Mouse (Mus musculus) cerebellum, postnatal 36 days (tissue): ENCODE data around the gene Nckap5l.
"Not testable (repeated sequence)": the region's sequence is repeated elsewhere in the genome, so short reads cannot be mapped to it uniquely, and the experiment has no call there.

Experiments used
- DNase-seq, 2 experiments: peaks; one replicate each; pipeline ENCODE4 v3.0.0; 2021 to 2022; ENCODE audit warnings: mixed read lengths in 2 of 2

The Nckap5l gene

DNA sequence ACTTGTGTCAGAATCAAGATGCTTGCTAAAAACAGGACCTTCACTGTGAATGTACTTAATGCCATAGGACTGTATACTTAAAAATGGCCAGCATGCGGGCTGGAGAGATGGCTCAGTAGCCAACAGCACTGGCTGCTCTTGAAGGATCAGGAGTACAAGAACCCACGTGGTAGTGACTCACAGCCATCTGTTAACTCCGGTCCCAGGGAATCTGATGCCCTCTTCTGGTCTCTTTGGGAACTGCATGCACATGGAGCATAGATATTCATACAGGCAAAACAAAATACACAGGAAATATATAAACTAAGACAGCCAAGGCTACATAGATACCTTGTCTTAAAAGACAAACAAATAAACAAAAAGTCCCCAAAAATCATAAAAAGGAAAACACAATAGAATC, 11.5 kb upstream of the Nckap5l start:
- DNase-seq: peak; percentile 77 to 89

DNA sequence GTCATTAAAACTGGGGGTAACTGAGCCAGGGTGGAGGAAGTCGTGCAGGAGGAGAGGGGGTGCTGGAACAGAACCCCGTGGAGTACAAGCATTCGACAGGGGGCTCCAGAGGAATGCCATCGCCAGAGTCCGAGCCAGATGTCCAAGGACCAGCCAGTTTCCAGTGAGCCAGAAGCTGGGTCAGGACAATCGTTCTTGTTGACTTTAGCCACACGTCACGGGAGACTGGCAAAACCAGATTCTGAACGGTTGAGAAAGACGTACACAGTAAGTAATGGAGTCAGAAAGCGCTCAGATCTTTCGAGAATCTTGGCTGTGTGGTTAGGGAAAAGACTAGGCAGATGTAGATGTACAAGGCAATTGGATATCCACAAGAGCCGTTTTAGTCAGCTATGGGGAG, 5.6 kb upstream of the Nckap5l start:
- DNase-seq: no peak

DNA sequence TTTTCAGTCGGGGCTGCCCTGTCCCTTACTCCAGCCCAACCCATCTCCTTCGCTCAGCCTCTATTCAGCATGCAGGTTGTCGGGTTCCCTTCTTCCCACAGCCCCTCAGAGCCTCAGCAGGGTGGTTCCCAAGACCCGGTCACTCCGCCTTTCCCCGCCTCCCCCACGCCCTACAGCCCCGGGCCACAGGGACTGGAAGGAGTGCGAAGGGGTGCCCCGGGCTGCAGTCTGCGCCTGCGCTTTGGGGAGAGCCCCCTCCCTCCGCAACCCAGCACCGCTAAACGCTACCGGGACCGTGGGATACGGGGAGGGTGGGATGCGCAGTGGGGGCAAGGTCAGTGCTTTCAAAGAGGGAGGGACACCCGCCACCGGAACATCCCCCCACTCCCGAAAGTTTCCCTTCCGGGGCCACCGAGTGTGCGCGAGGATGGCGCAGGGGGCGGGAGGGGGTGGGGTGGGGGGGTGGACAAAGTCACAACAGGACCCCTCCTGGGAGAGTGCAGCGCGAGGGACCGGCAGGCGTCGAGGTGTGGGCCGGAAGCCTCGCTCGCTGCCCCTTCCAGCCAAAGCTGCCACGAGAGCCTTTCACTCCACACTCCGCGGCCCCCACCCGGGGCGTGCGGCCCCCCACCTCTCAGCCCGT, 464 bp downstream of the Nckap5l start:
- DNase-seq: peak; percentile 45 to 57

DNA sequence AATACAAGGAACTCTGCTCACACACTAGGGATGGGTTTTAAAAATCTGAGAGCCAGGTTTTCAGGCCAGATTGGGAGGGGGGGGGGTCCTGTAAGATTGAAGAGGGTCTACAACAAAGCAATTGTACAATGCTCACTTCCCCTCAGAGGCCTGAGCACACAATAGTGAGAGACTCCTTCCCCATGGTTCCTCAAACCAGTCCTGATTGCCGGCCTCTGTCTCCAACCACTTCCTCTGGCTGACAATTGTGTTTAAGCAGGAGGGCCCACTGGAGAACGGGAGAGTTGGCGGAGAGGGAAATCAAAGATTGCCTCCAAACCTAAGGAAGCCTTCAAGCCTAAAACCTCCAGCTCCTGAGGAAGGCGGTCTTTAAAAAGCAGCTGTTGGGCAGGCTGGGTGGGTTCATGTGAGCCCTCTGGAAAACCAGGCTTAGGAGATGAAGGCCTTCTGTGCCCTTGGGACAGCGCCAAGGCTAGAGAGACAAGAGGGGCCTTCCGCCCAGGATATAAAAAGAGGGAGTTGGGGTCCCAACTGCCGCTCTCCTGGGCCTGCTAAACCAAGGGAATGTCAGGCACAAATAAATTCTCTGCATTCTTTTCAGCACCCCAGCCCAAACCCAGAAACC, 1.1 kb downstream of the Nckap5l start:
- DNase-seq: no peak

DNA sequence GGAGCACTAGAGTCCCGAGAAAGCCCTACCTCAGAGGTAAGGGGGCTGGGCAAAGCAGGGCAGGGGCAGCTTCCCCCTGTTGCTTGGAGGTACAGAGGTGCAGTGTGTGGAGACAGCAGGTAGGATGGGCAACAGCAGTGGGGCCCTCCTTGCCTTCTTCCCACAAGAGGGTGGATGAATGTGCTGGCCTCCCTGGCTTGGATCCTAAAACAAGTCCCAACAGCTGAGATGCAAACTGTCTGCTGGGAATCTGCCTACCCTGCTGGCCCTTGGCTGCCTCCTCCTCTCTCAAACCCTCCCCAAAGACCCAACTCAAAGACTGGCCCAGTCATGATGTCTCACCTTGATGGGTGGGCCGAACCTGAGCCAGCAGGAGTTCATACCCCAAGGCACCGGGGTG, 2.1 kb downstream of the Nckap5l start:
- DNase-seq: no peak

DNA sequence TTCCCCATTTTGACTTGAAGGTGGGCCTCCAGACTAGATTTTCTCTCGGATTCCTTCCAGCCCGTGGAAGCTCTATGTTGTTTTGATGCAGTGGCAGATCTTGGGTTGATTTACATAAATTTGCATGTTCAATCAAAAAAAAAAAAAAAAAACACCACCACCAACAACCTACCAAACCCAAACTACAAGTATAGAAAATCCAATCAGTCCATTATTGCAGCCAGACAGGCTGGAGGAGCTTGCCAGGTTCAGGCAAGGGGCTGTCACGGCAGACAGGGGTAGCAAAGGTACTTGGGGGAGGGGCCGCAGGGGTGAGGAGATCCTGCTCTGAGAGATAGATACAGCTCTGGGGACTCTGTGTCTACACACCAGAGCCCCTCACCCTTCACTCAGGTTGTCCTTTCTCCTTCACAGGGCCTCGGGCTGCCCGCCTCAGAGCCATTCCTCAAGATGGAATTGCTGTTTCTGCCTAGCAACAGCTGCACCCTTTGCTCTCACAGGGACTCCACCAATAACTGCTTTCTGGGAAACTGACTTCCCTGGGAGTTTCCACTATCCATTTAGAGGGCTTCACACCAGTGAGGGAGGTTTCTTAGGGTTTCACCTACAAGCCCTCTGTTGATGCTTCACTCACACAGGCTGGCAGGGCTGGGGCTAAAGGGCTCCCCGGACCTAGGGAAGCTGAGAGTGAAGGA, 2.8 kb downstream of the Nckap5l start:
- DNase-seq: no peak

DNA sequence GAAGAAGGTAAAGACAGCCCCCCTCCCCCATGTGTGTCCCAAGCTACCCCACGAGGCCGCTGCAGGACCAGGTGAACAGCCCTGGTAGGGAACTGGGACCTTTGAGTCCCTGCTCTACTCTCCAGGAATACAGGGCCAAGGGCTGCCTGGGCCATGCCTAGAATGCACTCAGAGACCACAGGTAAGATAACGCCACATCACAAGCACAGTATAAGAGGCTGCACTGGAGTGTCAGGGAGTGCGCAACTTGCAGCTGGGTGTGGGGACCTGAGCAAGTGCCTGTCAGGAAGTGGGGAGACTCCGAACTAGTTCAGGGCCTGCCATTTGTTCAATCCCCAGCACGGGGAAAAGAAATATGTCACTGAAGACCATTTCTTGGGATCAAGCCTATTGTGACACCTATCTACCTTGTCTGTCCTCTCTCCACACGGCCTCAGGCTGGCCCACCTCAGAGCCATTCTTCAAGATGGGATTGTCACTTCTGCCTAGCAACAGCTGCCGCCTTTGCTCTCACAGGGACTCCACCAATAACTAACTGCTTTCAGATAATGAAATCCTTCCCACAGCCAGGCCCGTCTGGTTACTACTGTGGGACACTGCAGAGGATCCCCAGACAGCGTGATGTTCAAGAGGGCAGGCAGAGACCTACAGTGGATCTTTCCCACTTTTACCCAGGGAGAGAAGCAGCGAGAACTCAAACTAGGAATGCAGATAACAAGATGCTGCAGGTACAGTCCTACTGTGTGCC, 4.2 kb downstream of the Nckap5l start:
- DNase-seq: no peak

DNA sequence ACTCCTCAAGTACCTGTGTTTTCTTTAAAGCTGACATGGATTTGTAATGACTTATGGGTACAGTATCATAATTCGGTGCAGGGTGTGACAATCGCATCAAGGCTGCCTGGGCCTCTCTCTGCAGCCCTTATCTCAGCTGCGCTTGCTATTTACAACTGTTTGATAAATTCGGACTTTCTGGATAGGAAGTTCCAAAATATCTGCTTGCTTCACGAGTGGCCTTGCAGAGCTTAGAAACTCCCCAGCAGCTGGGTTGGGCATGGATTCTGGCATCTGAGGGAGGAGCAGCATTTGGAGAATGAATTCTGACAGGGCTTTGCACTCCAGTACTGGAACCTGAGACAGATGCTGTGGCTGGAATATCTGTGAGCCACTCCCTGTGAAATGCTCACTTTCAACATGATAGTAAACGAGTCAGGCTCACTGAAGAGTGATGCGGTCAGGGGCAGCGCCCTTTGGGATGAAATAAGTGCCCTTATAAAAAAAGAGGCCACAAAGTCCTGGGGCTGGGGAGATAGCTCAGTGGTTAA, 7.7 kb downstream of the Nckap5l start:
- no peak for DNase-seq

DNA sequence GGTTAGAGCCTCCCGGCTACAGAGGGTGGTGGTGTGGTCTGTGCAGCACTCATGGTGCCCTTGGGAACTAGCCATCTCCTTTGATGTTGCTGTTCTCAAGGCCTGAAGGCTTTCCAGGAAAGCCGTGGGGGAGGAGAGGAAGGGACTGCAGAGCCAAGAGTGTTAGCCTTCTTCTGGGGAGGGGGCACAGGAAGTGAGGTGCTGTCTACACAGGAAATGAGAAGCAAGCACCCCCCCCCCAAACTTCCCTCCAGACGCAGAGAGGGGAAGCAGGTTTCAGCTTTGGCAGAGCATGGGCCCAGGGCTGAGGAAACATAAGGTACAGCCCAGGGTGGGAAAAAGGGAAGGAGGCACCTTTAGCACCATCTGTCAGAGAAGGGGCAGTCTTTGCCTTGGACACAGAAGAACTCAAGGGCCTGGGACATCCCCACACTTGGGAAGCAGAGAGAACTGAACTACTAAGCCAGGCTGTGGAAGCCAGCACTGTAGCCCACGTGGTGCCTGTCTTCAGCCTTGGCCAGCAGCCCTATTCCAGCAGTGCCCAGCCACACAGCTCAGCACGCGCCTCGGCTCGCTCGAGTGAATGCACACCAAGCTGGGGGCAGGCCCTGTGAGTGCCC, 8.3 kb downstream of the Nckap5l start:
- DNase-seq: peak; percentile 71

DNA sequence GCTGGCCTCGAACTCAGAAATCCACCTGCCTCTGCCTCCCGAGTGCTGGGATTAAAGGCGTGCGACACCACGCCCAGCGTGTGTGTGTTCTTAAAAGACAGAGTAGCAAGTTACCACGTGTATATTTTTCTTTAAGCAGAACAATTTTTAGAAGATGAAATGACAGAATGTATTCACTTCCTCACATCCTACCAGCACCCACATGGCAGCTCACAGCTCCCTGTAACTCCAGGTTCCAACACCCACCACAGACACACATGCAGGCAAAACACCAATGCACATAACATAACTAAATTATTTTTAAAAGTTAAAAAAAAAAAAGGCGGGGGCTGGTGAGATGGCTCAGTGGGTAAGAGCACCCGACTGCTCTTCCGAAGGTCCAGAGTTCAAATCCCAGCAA, 11.4 kb downstream of the Nckap5l start:
- not testable (repeated sequence) for DNase-seq

DNA sequence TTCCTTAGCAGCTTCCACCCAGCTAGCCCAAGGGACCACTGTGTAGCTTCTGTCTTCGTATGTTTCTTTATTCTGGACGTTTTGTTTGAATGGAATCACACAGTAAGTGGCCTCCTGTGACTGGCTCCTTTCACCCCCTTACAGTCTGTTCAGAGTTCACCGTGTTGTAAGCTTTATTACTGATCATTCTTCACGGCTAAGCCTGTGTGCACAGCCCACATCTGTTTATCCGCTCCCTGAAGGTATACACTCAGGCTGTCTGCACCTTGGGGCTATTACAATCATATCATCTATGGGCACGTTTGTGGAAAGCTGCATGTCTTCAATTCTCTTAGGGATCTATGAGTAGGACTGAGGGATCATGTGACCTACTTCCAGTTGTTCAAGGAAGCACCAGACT, 12.0 kb downstream of the Nckap5l start:
- no peak for DNase-seq

DNA sequence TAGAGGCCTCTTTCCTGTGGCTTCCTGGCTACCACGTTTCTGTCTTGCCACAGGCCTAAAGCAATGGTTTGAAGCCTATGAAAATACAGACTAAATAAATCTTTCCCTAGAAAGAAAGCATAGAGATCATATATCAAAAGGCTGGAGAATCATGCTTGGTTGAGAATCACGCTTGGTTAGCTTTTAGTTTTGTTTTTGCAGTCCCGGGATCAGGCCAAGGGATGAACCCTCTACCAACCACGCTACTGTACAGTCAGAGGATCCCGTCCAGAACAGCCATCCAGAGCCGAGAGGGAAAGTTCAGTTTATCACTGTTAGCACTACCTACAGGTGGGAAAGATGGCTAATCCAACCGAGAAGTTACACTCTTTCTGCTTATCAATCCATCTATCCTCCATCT, 15.2 kb downstream of the Nckap5l start:
- DNase-seq: no peak

DNA sequence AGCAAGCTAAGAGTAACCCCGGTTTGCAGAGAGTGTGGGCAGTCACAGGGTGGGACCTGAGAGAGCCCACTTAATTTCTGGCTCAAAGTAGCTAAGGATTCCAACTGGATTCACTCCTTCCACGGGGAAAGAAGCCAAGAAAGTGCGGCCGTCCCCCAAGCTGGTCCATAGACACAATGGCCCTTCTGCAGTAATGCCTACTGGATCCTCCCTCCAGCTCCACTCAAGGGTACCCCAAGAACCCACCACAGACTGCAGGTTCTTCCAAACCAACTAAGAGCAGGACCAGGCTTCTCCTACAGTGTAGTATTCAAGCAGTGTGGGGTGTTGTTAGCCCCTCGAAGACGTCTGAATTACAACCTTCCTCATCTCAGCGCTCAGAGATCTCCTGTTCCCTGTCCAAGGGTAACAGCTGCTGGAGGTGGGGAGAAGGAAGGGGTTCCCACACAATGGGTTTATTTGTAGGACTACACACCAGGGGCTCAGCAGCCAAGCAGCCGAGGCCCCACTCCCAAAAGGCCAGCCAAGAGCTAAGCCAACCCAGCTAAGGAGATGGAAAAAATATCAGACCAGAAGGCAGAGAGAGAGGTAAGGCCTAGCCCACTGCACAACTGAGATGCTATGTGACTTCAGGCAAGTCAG, 16.6 kb downstream of the Nckap5l start:
- DNase-seq: no peak

DNA sequence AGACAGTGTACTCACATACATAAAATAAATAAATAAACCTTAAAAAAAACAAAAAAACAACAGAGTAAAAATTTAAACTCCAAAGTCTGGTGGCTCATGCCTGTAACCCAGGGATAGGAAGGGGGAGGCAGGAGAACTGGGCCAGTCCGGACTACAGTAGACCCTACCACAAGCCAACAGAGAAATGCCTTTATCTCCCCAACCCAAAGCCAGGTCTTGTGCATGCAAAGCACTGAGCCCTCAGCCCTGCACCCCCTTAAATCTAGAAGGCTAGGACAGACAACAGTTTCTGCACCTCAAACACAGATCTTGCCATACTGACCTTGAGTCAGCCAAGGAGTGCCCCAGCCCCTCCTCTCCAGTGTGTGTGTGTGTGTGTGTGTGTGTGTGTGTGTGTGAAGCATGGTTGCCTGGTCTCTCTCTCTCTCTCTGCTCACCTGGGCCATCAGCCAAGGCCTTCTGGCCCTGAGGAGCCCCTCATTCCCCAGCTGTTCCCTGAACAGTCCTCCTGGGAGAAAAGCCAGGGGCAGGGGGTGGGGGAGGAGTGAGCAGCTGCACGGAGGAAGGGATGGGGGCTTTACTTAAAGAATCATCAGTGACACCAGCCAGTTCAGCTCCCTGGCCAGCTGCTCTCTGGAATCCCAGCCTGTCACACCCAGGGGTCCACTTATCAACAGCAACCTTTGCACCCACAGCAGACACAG, 17.3 kb downstream of the Nckap5l start:
- DNase-seq: no peak

DNA sequence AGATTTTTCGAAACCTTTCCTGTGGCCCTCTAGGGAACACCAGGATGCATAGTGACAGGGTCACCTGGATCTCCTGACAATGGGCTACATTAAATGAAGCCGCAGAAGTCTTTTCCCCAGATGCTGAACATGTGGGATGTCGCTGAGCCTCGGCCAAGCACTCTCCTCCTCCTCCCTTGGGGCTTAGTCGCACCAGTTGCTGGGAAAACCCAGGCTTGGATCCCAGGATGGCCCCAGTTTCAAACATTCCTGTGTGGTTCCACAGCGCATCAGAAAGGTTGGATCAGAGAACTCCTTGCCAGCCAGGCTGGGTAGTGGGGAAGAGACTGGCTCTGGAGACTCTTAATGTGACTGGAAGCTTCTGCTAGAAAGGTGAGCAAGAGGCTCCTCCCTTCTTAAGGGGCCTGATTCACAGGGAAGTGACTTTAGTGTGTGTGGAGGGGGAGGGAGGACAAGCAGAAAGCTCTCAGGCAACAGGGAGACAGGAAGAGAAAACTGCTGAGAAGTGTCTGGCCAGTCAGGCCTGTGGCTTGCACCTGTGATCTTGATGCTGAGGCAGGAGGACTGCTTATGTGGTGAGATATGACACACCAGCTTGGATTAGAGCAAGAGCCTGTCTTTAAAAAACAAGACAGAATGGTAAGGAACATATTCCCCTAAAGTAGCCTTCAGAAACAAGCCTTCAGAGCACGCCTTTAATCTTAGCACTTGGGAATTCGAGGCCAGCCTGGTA, 18.4 kb downstream of the Nckap5l start:
- DNase-seq: no peak

DNA sequence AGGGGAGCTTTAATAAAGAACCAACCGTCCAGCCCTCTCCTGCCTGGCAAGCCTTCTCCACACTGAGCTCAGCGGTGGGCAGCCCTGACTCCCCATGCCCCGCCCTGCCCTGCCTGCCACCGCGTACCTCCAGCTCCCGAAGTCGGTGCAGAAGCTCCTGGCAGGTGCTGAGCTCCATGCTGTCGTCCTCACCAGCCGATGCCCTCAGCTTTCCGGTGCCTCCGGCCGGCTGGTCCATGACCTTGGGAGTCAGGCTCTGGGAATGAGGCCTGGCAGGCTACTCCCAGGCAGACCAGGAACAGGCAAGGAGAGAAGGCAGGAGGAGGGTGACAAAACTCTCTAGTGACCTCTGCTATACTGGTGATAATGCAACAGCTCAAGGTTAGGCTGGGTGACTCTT, 23.6 kb downstream of the Nckap5l start:
- DNase-seq: peak in 1 of 2 experiments; percentile 34

DNA sequence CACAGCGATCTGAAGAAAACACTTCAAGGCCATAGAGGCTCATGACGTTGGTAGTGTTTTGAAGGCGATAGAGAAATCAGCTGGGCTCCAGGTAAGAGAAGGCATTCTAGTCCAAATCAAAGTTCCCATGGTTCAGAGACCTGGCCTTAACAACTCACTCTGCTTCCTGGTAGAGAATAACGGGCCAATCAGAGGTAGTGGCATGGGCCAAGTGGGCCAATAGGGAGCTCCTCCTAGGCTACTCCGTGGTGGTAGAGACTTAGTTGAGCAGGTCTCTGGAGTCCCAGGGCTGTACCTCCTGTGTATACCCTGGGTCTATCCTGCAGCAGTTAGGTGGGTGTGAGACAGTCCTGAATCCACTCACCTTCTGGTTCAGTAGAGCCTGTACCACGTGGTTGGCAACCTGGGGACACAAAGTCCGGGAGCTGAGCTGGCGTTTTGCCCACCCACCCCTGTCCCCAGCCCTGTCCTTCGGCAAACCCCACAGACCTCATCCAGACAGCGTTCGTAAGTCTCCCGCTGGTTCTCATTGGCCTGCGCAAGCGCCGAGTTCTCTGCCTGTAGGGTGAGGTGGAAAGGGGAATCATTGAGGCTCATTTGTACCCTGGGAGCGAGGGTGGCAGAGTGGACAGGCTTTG, 24.3 kb downstream of the Nckap5l start:
- no peak for DNase-seq

DNA sequence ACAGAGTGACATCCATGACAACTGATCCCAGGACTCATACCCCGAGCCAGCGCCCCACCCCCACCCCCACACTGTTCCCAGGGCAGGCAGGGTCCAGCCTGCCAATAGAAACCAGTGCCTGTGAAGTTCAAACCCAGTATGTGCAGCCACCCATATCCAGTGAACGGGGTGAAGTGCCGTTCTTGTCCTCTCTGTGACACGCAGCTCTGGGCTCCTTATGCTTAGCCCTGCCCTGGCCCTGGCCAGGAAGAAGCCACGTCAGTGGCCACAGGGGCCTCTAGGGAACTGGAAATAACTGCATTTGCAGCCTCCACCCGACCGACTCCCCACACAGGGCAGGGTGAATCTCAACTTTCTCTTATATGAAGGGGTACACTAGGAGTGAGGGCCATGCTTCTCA, 25.6 kb downstream of the Nckap5l start:
- no peak for DNase-seq

DNA sequence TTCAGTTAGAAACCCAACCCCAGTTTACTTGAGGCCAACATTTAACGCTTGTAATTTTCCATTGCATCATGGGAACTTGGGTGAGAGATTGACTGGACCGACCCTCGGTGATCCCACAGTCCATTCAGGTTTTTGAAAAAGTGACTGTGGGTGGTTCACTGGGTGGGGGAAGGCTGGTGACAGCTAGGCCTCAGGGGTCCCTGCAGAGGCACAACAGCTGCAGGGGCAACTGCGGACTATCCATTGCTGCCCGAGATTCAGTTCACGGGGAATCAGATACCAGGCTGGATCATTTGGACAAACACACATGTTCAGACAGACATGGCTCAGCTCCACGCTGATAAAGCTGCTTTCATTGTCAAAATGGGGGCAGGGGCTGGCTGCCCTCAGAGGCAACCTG, 26.0 kb downstream of the Nckap5l start:
- DNase-seq: no peak

DNA sequence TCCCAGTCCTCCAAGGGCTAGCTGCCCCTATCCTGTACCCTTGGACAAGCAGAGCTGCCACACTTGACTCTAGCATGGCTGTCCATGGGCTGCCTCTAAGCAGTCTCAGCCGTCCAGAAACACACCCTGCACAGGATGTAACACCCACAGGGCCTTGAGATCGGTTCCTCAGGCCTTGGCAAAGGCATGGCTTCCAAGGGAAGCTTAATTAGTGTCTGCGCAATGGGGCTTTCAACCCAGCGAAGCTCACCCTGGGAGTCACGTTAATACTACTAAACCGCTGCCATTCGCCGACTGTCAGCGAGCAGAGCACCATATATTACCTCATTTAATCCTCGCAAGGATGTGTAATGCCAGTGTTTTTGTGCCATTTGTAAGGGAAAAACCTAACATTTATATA, 26.5 kb downstream of the Nckap5l start:
- no peak for DNase-seq

DNA sequence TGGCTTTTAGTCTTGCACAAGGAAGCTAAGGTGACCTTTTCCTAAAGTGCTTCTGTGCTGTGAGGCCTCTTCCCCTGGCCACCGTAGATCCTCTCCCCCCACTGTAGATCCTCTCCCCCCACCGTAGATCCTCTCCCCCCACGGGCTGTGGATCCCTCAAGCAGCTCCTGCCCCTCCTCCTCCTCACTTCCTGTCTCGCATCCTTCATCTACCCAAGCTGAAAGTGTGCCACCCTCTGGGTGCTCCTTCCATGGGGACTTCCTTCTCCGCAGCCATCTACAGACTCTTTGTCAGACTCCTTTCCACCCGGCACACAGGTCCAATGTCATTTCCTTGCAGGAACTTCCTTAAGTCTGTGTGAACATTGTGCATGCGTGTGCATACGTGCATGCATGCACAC, 27.2 kb downstream of the Nckap5l start:
- no peak for DNase-seq
